Mouse (Mus musculus) E14TG2a.4 (cell line): Measurements from ENCODE around the gene Tmprss5.

ENCODE experiments used
- CTCF ChIP-seq: conservative IDR thresholded peaks from 2 replicates; pipeline ENCODE4 v1.5.1; 2014; ENCODE audit warnings: low read length
- NANOG ChIP-seq: IDR thresholded peaks from 2 replicates; pipeline ENCODE4 v1.6.1; 2014; ENCODE audit warnings: borderline replicate concordance, low read length, mixed read lengths
- POU5F1 ChIP-seq: IDR thresholded peaks from 2 replicates; pipeline ENCODE4 v1.6.1; 2014; ENCODE audit warnings: low read length, borderline replicate concordance

GRCm38 (mm10) chr9:49076847-49077246 is 4.2 kb upstream of the Tmprss5 start:
- TF ChIP-seq CTCF (no peak), NANOG (no peak), POU5F1 (no peak)
